Mouse (Mus musculus): ENCODE results near the gene Man1a. TPM values are rescaled to one million over a fixed set of nuclear protein-coding genes. Genes with fewer than 3 reads are reported as not detected.

Gene Man1a
- total and polyA plus RNA-seq, 3 experiments: 5.8 to 7.3 TPM; not detected in 1

DNA sequence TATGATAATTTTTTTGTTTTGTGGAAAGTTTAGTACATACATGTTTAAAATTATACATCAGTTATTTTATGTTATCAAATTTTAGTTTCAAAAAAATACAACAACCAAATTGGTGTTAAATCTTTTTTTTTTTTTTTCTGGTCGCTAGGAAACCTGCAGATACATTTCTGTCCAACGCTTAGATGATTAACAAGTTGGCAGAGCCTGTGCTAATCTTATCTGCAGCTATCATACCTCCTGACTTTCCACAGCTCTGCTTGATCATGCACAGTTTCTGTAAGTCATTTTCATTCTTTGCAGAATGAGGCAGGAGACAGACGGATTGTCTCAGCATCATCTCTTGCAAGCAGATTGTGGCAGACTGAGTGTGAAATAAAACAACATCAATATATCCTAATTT is 69.5 kb downstream of the Man1a start:
- Histone ChIP-seq H3K4me3 (ENCODE audit: control insufficient read depth in 1 of 2, insufficient read depth in 1 of 2, low read depth in 2 of 2, low read length in 2 of 2) (no peak overlapping the region), H3K4me1 (ENCODE audit: control insufficient read depth in 1 of 2, insufficient read depth in 2 of 2, low read length in 2 of 2) (peaks cover 4 to 7% of the 10 kb centered on the region in 2 experiments), H3K27me3 (ENCODE audit: control insufficient read depth in 1 of 2, insufficient read depth in 2 of 2, low read length in 2 of 2) (no peaks in the 10 kb centered on the region), H3K79me2 (ENCODE audit: control insufficient read depth, insufficient read depth, low read length, poor library complexity) (no peaks in the 10 kb centered on the region), H3K9ac (ENCODE audit: control insufficient read depth, low read depth, low read length, poor library complexity, severe bottlenecking) (no peak overlapping the region), H3K27ac (ENCODE audit: control insufficient read depth, low read depth, low read length) (no peak overlapping the region), H3K36me3 (ENCODE audit: control insufficient read depth in 1 of 2, insufficient read depth in 2 of 2, low read length in 2 of 2) (peaks cover 0 to 9% of the 10 kb centered on the region in 2 experiments; a peak in 2 of 4 replicates), H3K9me3 (replicated peaks; ENCODE audit: insufficient read depth, low read length) (no peaks in the 10 kb centered on the region)
- TF ChIP-seq TCF12 (IDR thresholded peaks at IDR 0.05; ENCODE audit: low read depth, low read length) (0 out of 2 replicates have a peak, but pooled peaks have one; percentile 20), POLR2AphosphoS5 (IDR thresholded peaks at IDR 0.05; ENCODE audit: borderline replicate concordance, low read depth, low read length) (no peak), RCOR1 (IDR thresholded peaks at IDR 0.05; ENCODE audit: low read depth, low read length) (no peak), ZNF384 (IDR thresholded peaks at IDR 0.05; ENCODE audit: low read depth, low read length) (peak; percentile 90), ETS1 (IDR thresholded peaks at IDR 0.05; ENCODE audit: low read depth, low read length) (0 out of 2 replicates have a peak, but pooled peaks have one; percentile 19), GATA1 (IDR thresholded peaks at IDR 0.05; ENCODE audit: low read depth, low read length) (peak; percentile 72), EP300 (IDR thresholded peaks at IDR 0.05; ENCODE audit: low read depth in 1 of 2, low read length in 2 of 2) (peak; percentile 46 to 54; a peak in 3 of 4 replicates)
- DNase-seq (ENCODE audit: low read depth, low spot score): peak; percentile 36

- H3K79me2 ChIP-seq (ENCODE audit: control insufficient read depth, insufficient read depth, low read length, poor library complexity): no peaks in the 10 kb centered on the region
- DNase-seq (ENCODE audit: low read depth, low spot score): no peak
- TF ChIP-seq ZC3H11A (IDR thresholded peaks at IDR 0.05; ENCODE audit: low read depth, low read length) (no peak), POLR2AphosphoS5 (IDR thresholded peaks at IDR 0.05; ENCODE audit: borderline replicate concordance, low read depth, low read length) (no peak), BHLHE40 (IDR thresholded peaks at IDR 0.05; ENCODE audit: borderline replicate concordance, low read depth, low read length) (no peak)
- H3K9me3 ChIP-seq (replicated peaks; ENCODE audit: insufficient read depth, low read length): no peaks in the 10 kb centered on the region
- H3K27ac ChIP-seq (ENCODE audit: control insufficient read depth, low read depth, low read length): no peak overlapping the region
- H3K27me3 ChIP-seq (ENCODE audit: control insufficient read depth in 1 of 2, insufficient read depth in 2 of 2, low read length in 2 of 2): no peaks in the 10 kb centered on the region
- H3K9ac ChIP-seq (ENCODE audit: control insufficient read depth, low read depth, low read length, poor library complexity, severe bottlenecking): no peak overlapping the region
- no peak overlapping the region for H3K4me3 ChIP-seq (ENCODE audit: control insufficient read depth in 1 of 2, insufficient read depth in 1 of 2, low read depth in 2 of 2, low read length in 2 of 2)
- H3K36me3 ChIP-seq (ENCODE audit: control insufficient read depth in 1 of 2, insufficient read depth in 2 of 2, low read length in 2 of 2): peaks cover 0 to 9% of the 10 kb centered on the region in 2 experiments; a peak in 2 of 4 replicates
- peaks cover 4 to 7% of the 10 kb centered on the region in 2 experiments for H3K4me1 ChIP-seq (ENCODE audit: control insufficient read depth in 1 of 2, insufficient read depth in 2 of 2, low read length in 2 of 2)
Observed at GRCm38 (mm10) chr10:54005847-54006246, 70.6 kb downstream of the Man1a start.

- no peaks in the 10 kb centered on the region for H3K27me3 ChIP-seq (ENCODE audit: control insufficient read depth in 1 of 2, insufficient read depth in 2 of 2, low read length in 2 of 2)
- DNase-seq (ENCODE audit: low read depth, low spot score): no peak
- H3K27ac ChIP-seq (ENCODE audit: control insufficient read depth, low read depth, low read length): no peak overlapping the region
- no peak overlapping the region for H3K4me3 ChIP-seq (ENCODE audit: control insufficient read depth in 1 of 2, insufficient read depth in 1 of 2, low read depth in 2 of 2, low read length in 2 of 2)
- peaks cover 0 to 9% of the 10 kb centered on the region in 2 experiments; a peak in 2 of 4 replicates for H3K36me3 ChIP-seq (ENCODE audit: control insufficient read depth in 1 of 2, insufficient read depth in 2 of 2, low read length in 2 of 2)
- peaks cover 4 to 7% of the 10 kb centered on the region in 2 experiments for H3K4me1 ChIP-seq (ENCODE audit: control insufficient read depth in 1 of 2, insufficient read depth in 2 of 2, low read length in 2 of 2)
- H3K79me2 ChIP-seq (ENCODE audit: control insufficient read depth, insufficient read depth, low read length, poor library complexity): no peaks in the 10 kb centered on the region
- H3K9ac ChIP-seq (ENCODE audit: control insufficient read depth, low read depth, low read length, poor library complexity, severe bottlenecking): no peak overlapping the region
- TF ChIP-seq RCOR1 (IDR thresholded peaks at IDR 0.05; ENCODE audit: low read depth, low read length) (no peak), TCF12 (IDR thresholded peaks at IDR 0.05; ENCODE audit: low read depth, low read length) (no peak), ZMIZ1 (IDR thresholded peaks at IDR 0.05; ENCODE audit: low read depth, low read length) (no peak), MYB (IDR thresholded peaks at IDR 0.05; ENCODE audit: low read depth, low read length) (no peak), ELF1 (IDR thresholded peaks at IDR 0.05; ENCODE audit: low read depth, low read length) (no peak), SIN3A (IDR thresholded peaks at IDR 0.05; ENCODE audit: low read length) (no peak), HCFC1 (IDR thresholded peaks at IDR 0.05; ENCODE audit: low read depth, low read length) (no peak), GATA1 (IDR thresholded peaks at IDR 0.05; ENCODE audit: low read depth, low read length) (no peak), ZC3H11A (IDR thresholded peaks at IDR 0.05; ENCODE audit: low read depth, low read length) (no peak), USF1 (IDR thresholded peaks at IDR 0.05; ENCODE audit: low read depth, low read length) (no peak), ZNF384 (IDR thresholded peaks at IDR 0.05; ENCODE audit: low read depth, low read length) (no peak)
- no peaks in the 10 kb centered on the region for H3K9me3 ChIP-seq (replicated peaks; ENCODE audit: insufficient read depth, low read length)
Observed at GRCm38 (mm10) chr10:54002936-54003335, 73.5 kb downstream of the Man1a start.

Data from MEL (cell line).